Mouse (Mus musculus) embryonic stem cell, embryonic (primary cell): ENCODE results near the gene Zbtb20.

Experiments
- CTCF ChIA-PET, 4 experiments: fragments of 300-600 bp in 2 of 4; fragments of 350-600 bp in 2 of 4; sonication (Branson Sonifier 250); formaldehyde crosslinking; loops; one replicate each; lab custom pipeline; 2022; ENCODE audit warnings: inconsistent platforms in 2 of 4; lab: Charles Lee
- POLR2A ChIA-PET, 4 experiments: fragments of 300-600 bp in 2 of 4; fragments of 350-600 bp in 2 of 4; sonication (Branson Sonifier 250); formaldehyde crosslinking; loops; one replicate each; lab custom pipeline; 2022; ENCODE audit warnings: antibody characterized with exemption in 4 of 4, inconsistent platforms in 1 of 4; lab: Charles Lee

The Zbtb20 gene

GRCm38 (mm10) chr16:43035709-43036108 is 160.0 kb downstream of the Zbtb20 start:
- ChIA-PET POLR2A (no interaction called here), CTCF (no interaction called here)

DNA sequence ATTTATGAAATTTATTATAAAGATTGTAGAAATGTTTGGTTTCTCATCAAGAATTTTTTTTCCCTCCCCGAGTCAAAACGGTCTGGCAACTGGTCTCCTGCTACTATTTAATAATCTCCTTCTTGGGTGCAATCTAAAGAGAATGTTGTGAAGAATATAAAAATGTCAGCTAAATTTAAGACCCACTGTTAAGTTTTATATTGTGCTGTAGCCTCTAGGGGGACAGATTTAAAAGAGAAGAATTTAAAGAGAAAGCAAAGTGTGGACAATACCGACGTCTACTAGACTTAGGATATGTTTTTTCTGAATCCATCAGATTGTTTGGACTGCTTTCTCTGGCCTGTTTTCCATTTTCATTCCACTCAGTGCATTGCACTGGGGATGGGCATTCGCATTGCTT is 160.8 kb downstream of the Zbtb20 start:
- POLR2A ChIA-PET: no interaction called here
- CTCF ChIA-PET: no interaction called here

DNA sequence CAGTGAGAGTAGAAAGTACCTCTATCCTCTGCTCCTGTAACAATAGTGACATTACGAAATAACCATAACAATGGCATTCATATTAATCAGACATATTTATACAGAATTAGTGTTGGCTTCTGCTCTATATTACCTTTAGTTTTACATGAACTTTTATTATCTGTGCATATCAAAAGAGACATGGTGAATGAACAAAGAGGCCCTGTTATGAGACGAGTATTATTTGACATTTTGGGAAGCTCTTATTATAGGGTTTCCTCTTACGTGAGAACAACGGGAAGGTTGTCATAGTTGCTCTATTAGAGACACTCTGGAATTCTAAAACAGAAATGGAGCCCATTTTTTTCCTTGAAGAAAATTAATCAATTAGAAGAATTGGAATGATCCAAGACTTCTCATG is 161.6 kb downstream of the Zbtb20 start:
- POLR2A ChIA-PET: no interaction called here

GRCm38 (mm10) chr16:43045611-43046010 is 169.9 kb downstream of the Zbtb20 start:
- ChIA-PET POLR2A (interaction anchor here in 1 of 4 experiments (0.6 kb wide), 1 partner anchor 1380 kb away, joined by 5 read pairs; no protein-coding TSS in a partner anchor), CTCF (no interaction called here)

More for the DNA sequence above, 161.6 kb downstream of the Zbtb20 start:
- CTCF ChIA-PET: no interaction called here

DNA sequence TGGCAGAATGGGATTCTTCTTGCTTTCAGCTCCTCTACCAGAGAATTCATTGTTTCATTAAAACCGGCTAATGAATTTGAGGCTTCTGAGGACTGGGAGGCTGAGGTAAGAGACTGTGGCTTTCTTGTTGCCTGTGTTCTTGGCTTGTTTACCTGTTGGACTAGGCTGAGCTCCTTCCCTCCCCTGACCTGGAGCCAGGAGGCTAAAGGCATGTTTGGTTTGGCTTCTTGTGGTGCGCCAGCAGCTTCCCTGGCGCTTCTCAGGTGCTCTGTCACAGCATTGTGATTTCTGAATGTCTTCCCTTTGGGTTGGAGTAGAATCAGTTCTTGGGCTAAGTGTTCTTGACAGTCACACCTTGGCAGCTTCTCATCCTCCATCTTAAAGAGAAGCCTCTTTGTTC is 171.0 kb downstream of the Zbtb20 start:
- ChIA-PET POLR2A (no interaction called here), CTCF (no interaction called here)

DNA sequence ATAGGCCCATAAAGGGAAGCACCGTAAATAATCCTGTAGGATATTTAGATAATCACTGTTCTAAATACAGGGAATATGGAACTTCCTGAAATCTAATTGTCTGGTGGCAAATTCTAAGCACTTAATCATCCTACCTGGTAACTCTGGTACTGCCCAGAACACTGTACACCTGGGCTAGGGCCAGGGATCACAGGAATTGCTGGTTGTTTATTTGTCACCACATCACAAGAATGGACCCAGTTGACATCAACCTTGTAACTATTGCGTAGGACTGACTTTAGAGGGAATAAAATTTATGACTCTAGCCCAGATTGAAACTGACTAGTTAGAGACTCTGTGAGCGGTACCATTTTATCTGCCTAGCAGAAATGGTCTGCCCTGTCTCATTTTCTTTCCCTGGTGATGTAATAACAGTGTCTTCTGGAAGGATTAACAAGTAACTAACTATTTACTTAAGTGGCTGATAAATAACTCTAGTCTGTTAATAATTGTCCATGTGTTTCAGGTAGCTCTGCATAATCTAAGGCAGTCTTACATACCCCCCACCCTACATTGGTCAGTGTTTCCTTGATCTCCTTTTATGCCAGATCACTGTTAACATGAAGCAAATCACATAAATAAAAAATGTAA is 194.1 kb downstream of the Zbtb20 start:
- CTCF ChIA-PET: no interaction called here

DNA sequence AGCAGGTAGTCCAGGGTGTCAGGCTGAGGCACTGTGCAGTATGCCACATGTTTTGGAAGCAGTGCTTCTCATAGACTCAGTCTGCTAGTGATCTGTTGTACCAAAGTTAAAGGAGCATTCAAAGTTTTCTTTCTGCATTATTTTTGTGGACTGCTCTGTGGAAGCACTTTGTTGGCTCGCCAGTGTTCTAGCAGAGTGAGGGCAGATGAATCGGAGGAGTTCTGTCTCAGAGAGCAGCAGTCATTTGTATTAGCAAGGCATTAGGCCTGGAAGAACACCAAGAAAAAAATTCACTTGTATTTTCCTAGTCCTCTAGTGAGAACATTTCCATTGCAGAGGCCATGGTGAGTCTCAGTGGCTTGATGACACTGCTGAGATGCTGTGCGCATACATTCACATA is 196.2 kb downstream of the Zbtb20 start:
- POLR2A ChIA-PET: interaction anchor here in 1 of 4 experiments (0.7 kb wide), 1 partner anchor 16 kb away, joined by 3 read pairs; no protein-coding TSS in a partner anchor
- CTCF ChIA-PET: no interaction called here

More for the DNA sequence above, 194.1 kb downstream of the Zbtb20 start:
- POLR2A ChIA-PET: no interaction called here

DNA sequence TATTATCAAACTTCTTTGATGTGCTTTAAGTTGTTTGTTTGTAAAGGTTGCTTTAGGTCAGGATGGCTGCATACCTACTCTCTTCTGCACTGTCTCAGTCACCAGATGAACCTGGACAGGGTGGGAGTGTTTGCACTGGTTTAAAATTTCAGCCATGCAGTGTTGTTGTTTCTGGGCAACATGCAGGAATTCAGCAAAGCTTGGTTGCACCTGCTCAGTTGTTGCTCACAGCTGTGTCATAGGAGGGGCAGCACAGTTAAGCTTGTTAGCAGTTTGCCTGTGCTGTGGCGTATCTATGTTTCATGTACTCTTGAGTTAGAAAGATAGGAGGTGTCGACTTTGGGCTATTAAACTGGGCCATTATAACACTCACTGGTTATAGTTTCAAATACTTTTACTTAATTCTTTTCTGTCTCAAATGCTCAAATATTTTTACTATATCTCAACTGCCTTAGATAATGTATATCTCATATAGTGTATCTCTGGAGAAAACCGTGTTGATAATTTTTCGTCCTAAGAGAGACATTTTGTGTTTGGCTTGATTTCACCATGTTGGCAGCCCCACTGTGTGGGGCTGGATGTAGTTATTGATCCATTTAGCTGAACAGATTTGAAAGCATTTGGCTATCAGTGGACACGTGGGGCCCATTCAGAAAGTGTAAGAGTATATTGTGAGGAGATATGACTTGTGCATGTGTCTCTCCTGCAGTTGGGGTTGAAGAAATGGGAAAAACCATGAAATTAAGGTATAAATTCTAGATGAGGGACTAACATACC is 197.3 kb downstream of the Zbtb20 start:
- POLR2A ChIA-PET: no interaction called here
- CTCF ChIA-PET: no interaction called here

DNA sequence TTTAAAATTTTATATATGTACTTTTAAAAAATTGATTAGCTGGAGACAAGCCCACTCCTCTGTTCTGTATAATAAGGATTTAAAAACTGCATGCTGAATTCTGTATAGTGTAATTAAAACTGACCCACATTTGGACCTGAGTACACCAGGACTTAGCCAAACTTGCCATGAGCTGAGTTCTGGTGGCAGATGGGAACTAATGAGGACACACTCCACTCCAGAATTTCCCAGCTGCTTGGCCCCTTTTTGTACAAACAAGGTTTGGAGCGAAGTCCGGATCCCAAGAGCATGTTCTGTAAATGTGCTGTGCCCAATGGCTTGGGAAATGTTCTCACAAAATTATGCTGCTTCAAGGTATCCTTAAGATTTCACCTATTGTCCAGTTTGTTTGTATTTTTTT is 204.7 kb downstream of the Zbtb20 start:
- ChIA-PET CTCF (no interaction called here), POLR2A (no interaction called here)

GRCm38 (mm10) chr16:43080923-43081702 is 205.4 kb downstream of the Zbtb20 start:
- ChIA-PET POLR2A (no interaction called here), CTCF (no interaction called here)

DNA sequence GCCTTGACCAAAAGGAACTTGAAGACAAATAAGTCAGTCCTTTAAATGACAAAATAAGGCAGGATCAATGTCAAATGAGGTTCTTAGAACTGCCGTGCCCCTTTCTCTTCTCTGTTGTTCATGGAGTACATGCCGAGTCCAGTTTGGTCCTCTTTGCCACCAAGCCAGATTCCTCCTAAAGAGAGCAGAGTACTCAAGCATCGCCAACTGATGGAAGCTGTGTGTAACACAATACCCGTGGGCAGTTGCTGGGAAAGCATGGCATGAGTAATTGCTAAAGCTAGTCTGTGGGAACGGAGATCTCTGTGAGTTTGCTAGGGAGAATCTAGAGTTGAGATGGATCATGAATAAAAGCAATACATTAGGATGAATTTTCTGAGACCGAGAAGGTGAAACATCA is 206.3 kb downstream of the Zbtb20 start:
- CTCF ChIA-PET: no interaction called here

DNA sequence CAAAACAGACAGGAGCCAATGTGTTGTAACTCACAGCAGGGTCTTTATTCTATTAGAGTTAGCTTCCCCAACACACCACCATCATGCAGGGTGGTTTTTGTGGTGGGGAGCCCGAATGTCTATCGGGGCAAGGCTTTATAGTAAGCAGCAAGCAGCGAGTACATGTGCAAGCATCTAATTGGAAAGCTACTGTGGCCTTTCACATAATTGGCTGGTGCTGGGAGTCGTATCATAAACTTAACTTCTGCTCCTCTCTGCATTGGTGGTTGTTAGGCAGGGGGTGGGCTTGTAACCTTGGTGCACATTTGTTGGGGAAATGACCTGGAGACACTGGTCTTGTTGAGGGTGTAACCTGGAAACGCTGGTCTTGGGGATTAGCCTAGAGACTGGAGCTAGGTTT is 207.1 kb downstream of the Zbtb20 start:
- POLR2A ChIA-PET: no interaction called here
- CTCF ChIA-PET: no interaction called here

More for the DNA sequence above, 206.3 kb downstream of the Zbtb20 start:
- POLR2A ChIA-PET: no interaction called here

- CTCF ChIA-PET: no interaction called here
- POLR2A ChIA-PET: no interaction called here
These were observed 214.5 kb downstream of the Zbtb20 start for GRCm38 (mm10) chr16:43090188-43090587.

DNA sequence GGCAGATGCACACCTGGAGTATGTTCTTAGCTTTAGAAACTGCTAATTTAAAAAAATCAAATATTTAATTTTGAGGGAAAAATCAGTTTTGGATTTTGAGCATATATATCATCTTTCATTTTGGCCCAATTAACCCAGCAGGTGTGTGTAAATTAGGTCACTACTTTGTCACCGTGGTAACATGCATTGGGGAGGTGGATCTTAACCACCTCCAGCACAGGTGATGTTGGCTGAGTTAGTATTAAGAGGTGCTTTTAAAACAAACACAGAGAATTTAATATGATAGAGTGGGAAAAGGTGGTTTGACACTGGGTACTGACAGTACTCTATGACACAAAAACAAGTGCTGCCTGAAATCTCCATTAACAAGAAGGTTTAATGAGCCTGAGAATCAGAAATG is 218.5 kb downstream of the Zbtb20 start:
- ChIA-PET POLR2A (no interaction called here), CTCF (no interaction called here)

- ChIA-PET CTCF (no interaction called here), POLR2A (no interaction called here)
These were observed 219.1 kb downstream of the Zbtb20 start for GRCm38 (mm10) chr16:43094756-43095155.

DNA sequence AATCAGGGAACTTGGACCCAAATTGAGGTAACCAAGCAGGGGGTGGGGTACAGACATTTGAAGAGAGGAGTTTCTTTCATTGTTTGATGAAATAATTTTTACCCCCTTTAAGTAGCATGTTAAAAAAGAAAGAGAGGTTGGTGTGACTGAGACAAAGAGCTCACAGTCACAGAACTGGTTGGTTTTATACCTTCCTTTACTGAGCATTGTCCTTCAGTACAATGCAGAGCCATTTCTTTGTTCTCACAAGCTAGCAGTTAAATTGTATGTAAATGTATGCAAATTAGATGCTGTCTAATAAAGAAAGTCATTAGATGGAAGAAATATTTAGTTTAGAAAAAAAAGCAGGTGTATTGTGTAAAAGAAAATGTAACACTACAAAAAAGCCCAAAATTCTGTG is 220.4 kb downstream of the Zbtb20 start:
- POLR2A ChIA-PET: no interaction called here

DNA sequence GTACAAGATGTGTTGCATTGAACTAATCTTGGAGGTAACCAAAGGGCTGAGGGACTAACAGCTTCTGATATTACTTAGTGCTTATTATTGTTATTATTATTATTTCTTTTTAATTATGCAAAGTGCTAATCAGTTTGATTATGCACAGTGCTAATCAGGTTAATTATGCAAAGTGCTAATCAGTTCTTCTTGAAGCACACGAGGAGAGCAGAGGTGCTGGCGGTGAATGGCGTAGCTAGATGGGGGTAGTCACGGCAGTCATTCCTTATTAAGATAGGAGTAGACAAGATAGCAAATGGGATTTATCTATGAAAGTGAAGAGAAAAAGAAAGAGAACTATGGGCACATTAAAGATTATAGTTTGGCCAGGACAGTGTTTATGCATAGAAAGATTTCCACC is 222.5 kb downstream of the Zbtb20 start:
- CTCF ChIA-PET: no interaction called here
- POLR2A ChIA-PET: interaction anchor here in 1 of 4 experiments (0.6 kb wide), 1 partner anchor 589 kb away, joined by 4 read pairs; no protein-coding TSS in a partner anchor

More for the DNA sequence above, 220.4 kb downstream of the Zbtb20 start:
- CTCF ChIA-PET: no interaction called here

DNA sequence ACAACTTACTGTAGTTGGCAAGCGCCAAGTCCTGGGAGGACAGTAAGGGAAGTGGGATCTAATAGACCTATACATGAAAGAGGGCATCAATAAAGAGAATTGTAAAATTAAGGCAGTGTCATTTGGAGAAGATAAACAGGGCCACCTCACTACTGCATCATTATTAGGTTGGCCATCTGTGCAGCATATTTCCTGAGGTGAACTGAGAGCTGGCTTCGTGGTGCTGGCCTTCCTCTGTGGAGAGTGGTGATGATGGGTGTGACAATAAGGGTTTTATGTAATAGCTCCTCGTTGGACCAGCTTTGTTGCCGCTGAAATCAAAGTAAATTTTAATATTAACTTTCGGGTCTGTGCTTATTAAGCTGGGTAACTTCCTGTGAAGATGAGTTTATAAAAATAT is 223.0 kb downstream of the Zbtb20 start:
- ChIA-PET POLR2A (interaction anchor here in 1 of 4 experiments (0.6 kb wide), 1 partner anchor 588 kb away, joined by 4 read pairs; no protein-coding TSS in a partner anchor), CTCF (no interaction called here)

DNA sequence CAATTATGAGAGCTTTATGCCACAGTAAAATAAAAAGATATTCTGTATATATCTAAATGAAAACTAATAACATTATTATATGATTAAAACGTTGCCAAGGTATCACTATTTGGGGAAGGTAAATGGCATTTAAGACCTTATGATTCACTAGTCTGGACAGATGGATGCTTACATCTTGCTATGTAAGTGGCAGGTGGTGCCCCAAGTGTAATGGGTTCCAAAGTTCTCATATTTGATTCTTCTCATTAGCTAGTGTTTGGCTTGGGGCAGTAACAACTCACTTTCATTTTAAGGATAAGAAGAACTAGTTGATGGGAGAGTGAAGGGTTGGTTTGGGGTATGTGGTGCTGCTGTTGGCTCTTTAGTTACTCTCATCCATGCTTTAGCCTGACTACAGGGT is 235.6 kb downstream of the Zbtb20 start:
- POLR2A ChIA-PET: no interaction called here
- CTCF ChIA-PET: no interaction called here

DNA sequence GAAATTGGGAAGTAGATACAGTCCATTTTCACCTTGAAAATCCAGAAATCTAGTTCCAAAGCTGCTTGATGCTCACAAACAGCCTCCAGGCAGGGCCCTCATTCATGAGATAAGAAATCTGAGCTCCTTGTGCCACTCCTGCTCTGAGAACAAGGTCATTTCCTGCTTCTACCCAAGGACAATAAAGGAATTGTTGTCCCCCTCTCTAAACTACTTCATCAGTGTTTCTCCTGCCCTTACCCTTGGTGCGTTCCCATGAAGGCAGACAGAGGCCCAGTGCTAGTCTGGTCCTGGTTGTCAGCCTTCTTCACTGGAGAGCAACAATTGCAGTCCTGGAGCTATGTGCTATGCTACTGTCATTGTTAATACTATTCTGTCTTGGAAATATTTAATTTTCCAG is 238.3 kb downstream of the Zbtb20 start:
- CTCF ChIA-PET: interaction anchor here in 1 of 4 experiments (0.6 kb wide), 1 partner anchor 525 kb away, joined by 4 read pairs; no protein-coding TSS in a partner anchor
- POLR2A ChIA-PET: no interaction called here
